ENCODE assay signal across 8 mouse cellular contexts in genomic region chr17:27134187-27134586, GRCm38 (mm10). TPM values are rescaled to one million over a fixed set of nuclear protein-coding genes. Genes with fewer than 3 reads are reported as not detected.
DNase-seq lines count a peak whose midpoint lies in the region; ATAC-seq and TF ChIP-seq lines count a peak whose summit lies in the region.

No protein-coding gene starts in this region.

- ATAC-seq in limb, embryonic 13.5 days (ENCODE audit: low FRiP score, low read depth), result no peak
- ATAC-seq in neural tube, embryonic 13.5 days (ENCODE audit: low read depth), result peak; percentile 17; the same call in 1 of the 2 replicates

- no peaks in the 10 kb centered on the region for H3K27me3 ChIP-seq in erythroblast, embryonic 14.5 days (ENCODE audit: control insufficient read depth)
- H3K27me3 ChIP-seq in limb, embryonic 13.5 days, result 0 out of 2 replicates have a peak, but pooled peaks cover 2% of the 10 kb centered on the region
- no peaks in the 10 kb centered on the region for H3K27me3 ChIP-seq in neural tube, embryonic 13.5 days

- H3K27ac ChIP-seq in limb, embryonic 13.5 days, result no peak overlapping the region
- H3K27ac ChIP-seq in neural tube, embryonic 13.5 days (replicated peaks), result peak overlapping the region; percentile 89

- peak overlapping the region; percentile 54 for H3K4me3 ChIP-seq in lung, adult 2 months (replicated peaks; ENCODE audit: extremely low read depth, low read depth, low read length)
- H3K4me3 ChIP-seq in erythroblast, embryonic 14.5 days (replicated peaks), result peak overlapping the region; percentile 81
- peak overlapping the region; percentile 69 for H3K4me3 ChIP-seq in limb, embryonic 13.5 days
- H3K4me3 ChIP-seq in neural tube, embryonic 13.5 days, result peak overlapping the region; percentile 59

- peaks cover 2% of the 10 kb centered on the region; the same call in 1 of the 2 replicates for H3K9me3 ChIP-seq in erythroblast, embryonic 14.5 days (ENCODE audit: control insufficient read depth, low read length)
- no peaks in the 10 kb centered on the region for H3K9me3 ChIP-seq in limb, embryonic 13.5 days
- H3K9me3 ChIP-seq in neural tube, embryonic 13.5 days, result no peaks in the 10 kb centered on the region

- peaks cover 3% of the 10 kb centered on the region for H3K4me1 ChIP-seq in lung, adult 2 months (ENCODE audit: control insufficient read depth, insufficient read depth, low read length)
- peaks cover 56% of the 10 kb centered on the region for H3K4me1 ChIP-seq in erythroblast, embryonic 14.5 days (ENCODE audit: control insufficient read depth)
- H3K4me1 ChIP-seq in limb, embryonic 13.5 days, result peaks cover 65% of the 10 kb centered on the region
- peaks cover 65% of the 10 kb centered on the region for H3K4me1 ChIP-seq in neural tube, embryonic 13.5 days (replicated peaks)

- no peak for TF ChIP-seq POLR2A in lung, adult 2 months (IDR thresholded peaks at IDR 0.05; ENCODE audit: borderline replicate concordance, extremely low read depth, low read depth, low read length)

- peaks cover 20% of the 10 kb centered on the region for H3K36me3 ChIP-seq in erythroblast, embryonic 14.5 days (ENCODE audit: control insufficient read depth)
- H3K36me3 ChIP-seq in limb, embryonic 13.5 days, result no peaks in the 10 kb centered on the region; the same call in none of the 2 replicates
- no peaks in the 10 kb centered on the region for H3K36me3 ChIP-seq in neural tube, embryonic 13.5 days

- H3K4me2 ChIP-seq in limb, embryonic 13.5 days (replicated peaks), result peak overlapping the region; percentile 61
- peak overlapping the region; percentile 55 for H3K4me2 ChIP-seq in neural tube, embryonic 13.5 days

- no peak for DNase-seq in lung, adult 2 months
- DNase-seq in lung, postnatal 25 days (ENCODE audit: low spot score), result no peak
- DNase-seq in testis, postnatal 14 days (ENCODE audit: low spot score), result no peak
- DNase-seq in right cerebral cortex, adult 18-20 months, result no peak
- DNase-seq in adrenal gland, adult (ENCODE audit: inconsistent age in 2 of 2, low spot score in 1 of 2), result no peak

- WGBS in lung, adult 2 months, result 16% methylated on average over 9 of the region's 9 CpGs
- whole genome bisulfite sequencing in limb, embryonic 13.5 days, result 39% methylated on average over 9 of the region's 9 CpGs
- WGBS in neural tube, embryonic 13.5 days, result 29% methylated on average over 9 of the region's 9 CpGs

- no peak for TF ChIP-seq CTCF in lung, adult 2 months (IDR thresholded peaks at IDR 0.05; ENCODE audit: insufficient read depth, low read length)

- H3K9ac ChIP-seq in limb, embryonic 13.5 days, result peak overlapping the region; percentile 76; the same call in 1 of the 2 replicates
- peak overlapping the region; percentile 77; the same call in 1 of the 2 replicates for H3K9ac ChIP-seq in neural tube, embryonic 13.5 days

RNA-seq across cellular contexts. Expression of gene Uqcc2, which starts 0.5 kb away (rescaled TPM):
- polyA plus RNA-seq in lung, adult 2 months (2012; rRNA removed), result 80.0 and 91.5 TPM in 2 replicates
- 24.0 and 25.9 TPM in 2 replicates for polyA plus RNA-seq in erythroblast, embryonic 14.5 days (2012)
- polyA plus RNA-seq in limb, embryonic 13.5 days (2015; fragmentation: Nextera tagmentation; extraction: Ambion mirVana), result 329 and 338 TPM in 2 replicates
- polyA plus RNA-seq in neural tube, embryonic 13.5 days (2015; fragmentation: Nextera tagmentation; extraction: Ambion mirVana), result 292 and 313 TPM in 2 replicates

RNA-seq across cellular contexts. Expression of gene Ip6k3, which starts 33.4 kb away (rescaled TPM):
- polyA plus RNA-seq in lung, adult 2 months (2012; rRNA removed), result 3.3 and 3.6 TPM in 2 replicates
- 0.03 TPM in 1 of 2 replicates, not detected in the other for polyA plus RNA-seq in erythroblast, embryonic 14.5 days (2012)
- 0.38 and 0.55 TPM in 2 replicates for polyA plus RNA-seq in limb, embryonic 13.5 days (2015; fragmentation: Nextera tagmentation; extraction: Ambion mirVana)
- 0.18 and 0.61 TPM in 2 replicates for polyA plus RNA-seq in neural tube, embryonic 13.5 days (2015; fragmentation: Nextera tagmentation; extraction: Ambion mirVana)
